Mouse (Mus musculus) G1E (cell line): ENCODE data around the gene Tmed4. TPM values are rescaled to one million over a fixed set of nuclear protein-coding genes. Genes with fewer than 3 reads are reported as not detected.

ENCODE experiments used
- ATAC-seq: 2 replicates; pipeline ENCODE4 v1.8.0; 2016; ENCODE audit warnings: mild to moderate bottlenecking; ENCODE audit not compliant: insufficient number of reproducible peaks, poor library complexity, low FRiP score, severe bottlenecking; ENCODE audit errors: extremely low read depth
- DNase-seq: peaks from one replicate; pipeline ENCODE4 v3.0.0; 2012; ENCODE audit warnings: low spot score
- H3K27me3 ChIP-seq: 2 replicates; pipeline ENCODE4 v1.6.1; 2012; ENCODE audit warnings: mild to moderate bottlenecking, low read length, inconsistent platforms; ENCODE audit not compliant: insufficient read depth
- H3K36me3 ChIP-seq: replicated peaks from 2 replicates; pipeline ENCODE3; 2012; ENCODE audit warnings: mild to moderate bottlenecking, inconsistent platforms
- H3K4me1 ChIP-seq: 2 replicates; pipeline ENCODE4 v1.6.1; 2012; ENCODE audit warnings: low read depth, low read length, inconsistent platforms, mixed read lengths; ENCODE audit not compliant: insufficient read depth
- H3K4me3 ChIP-seq: 2 replicates; pipeline ENCODE4 v1.5.1; 2012; ENCODE audit warnings: low read depth, mild to moderate bottlenecking, inconsistent platforms, low read length, moderate library complexity, mixed read lengths
- H3K9me3 ChIP-seq: replicated peaks from 2 replicates; pipeline ENCODE4 v1.6.1; 2012; ENCODE audit warnings: inconsistent platforms
- CTCF ChIP-seq: IDR thresholded peaks from 2 replicates; pipeline ENCODE4 v1.5.1; 2012; ENCODE audit warnings: low read depth, low read length, inconsistent platforms, mixed read lengths
- GATA1 ChIP-seq: IDR thresholded peaks from 2 replicates; pipeline ENCODE4 v1.6.1; 2012; ENCODE audit warnings: borderline replicate concordance, low read length, inconsistent platforms, mixed read lengths
- GATA2 ChIP-seq: IDR thresholded peaks from 2 replicates; pipeline ENCODE4 v1.6.1; 2012; ENCODE audit warnings: low read depth, low read length, inconsistent platforms, borderline replicate concordance
- POLR2AphosphoS5 ChIP-seq: IDR thresholded peaks from 2 replicates; pipeline ENCODE4 v1.6.1; 2012; ENCODE audit warnings: low read depth, low read length, inconsistent platforms; ENCODE audit not compliant: insufficient replicate concordance
- TAL1 ChIP-seq: conservative IDR thresholded peaks from 2 replicates; pipeline ENCODE4 v1.6.1; 2012; ENCODE audit warnings: low read depth, low read length, inconsistent platforms, mixed read lengths
- polyA plus RNA-seq: library from polyadenylated mRNA; stranded (reverse); fragments of >175 nt; gene quantifications from 2 replicates; pipeline ENCODE4 v1.2.3, GENCODE M21; 2012
- total RNA-seq, 2 experiments: library from RNA; stranded (forward) in 1 of 2; stranded (reverse) in 1 of 2; fragments of 200-1000 nt in 1 of 2; fragments of >200 nt in 1 of 2; fragmentation: Nextera tagmentation in 1 of 2; gene quantifications; 2 replicates each; pipeline ENCODE4 v1.2.3; 2014 to 2017

The Tmed4 gene
- total and polyA plus RNA-seq, 3 experiments, result 36.1 to 45.1 (median 38.1) TPM

- no peak for ATAC-seq
- Histone ChIP-seq H3K27me3 (peaks cover 12% of the 10 kb centered on the region), H3K4me1 (peaks cover 7% of the 10 kb centered on the region), H3K4me3 (no peak overlapping the region), H3K36me3 (no peaks in the 10 kb centered on the region), H3K9me3 (0 out of 2 replicates have a peak, but pooled peaks cover 2% of the 10 kb centered on the region)
- TF ChIP-seq CTCF (no peak), GATA2 (no peak), POLR2AphosphoS5 (no peak), GATA1 (no peak), TAL1 (no peak)
- DNase-seq, result no peak
Measured at GRCm38 (mm10) chr11:6282940-6283339, 8.3 kb upstream of the Tmed4 start.

- no peak for DNase-seq
- Histone ChIP-seq H3K4me3 (no peak overlapping the region), H3K36me3 (peaks cover 22% of the 10 kb centered on the region), H3K27me3 (no peaks in the 10 kb centered on the region), H3K9me3 (0 out of 2 replicates have a peak, but pooled peaks cover 2% of the 10 kb centered on the region), H3K4me1 (peaks cover 18% of the 10 kb centered on the region)
- TF ChIP-seq GATA1 (no peak), CTCF (no peak), POLR2AphosphoS5 (no peak), TAL1 (no peak), GATA2 (no peak)
- no peak for ATAC-seq
Measured at GRCm38 (mm10) chr11:6276466-6276865, 1.8 kb upstream of the Tmed4 start.

GRCm38 (mm10) chr11:6275094-6275484, 419 bp upstream of the Tmed4 start:
- H3K9me3 ChIP-seq, result no peaks in the 10 kb centered on the region
- no peak; the same call in 1 of the 2 replicates for TF ChIP-seq CTCF
- no peak for TF ChIP-seq GATA1
- H3K4me3 ChIP-seq, result peak overlapping the region; percentile 97; the same call in 1 of the 2 replicates
- H3K4me1 ChIP-seq, result peaks cover 18% of the 10 kb centered on the region
- DNase-seq (no peak), ATAC-seq (no peak)
- peaks cover 34% of the 10 kb centered on the region for H3K36me3 ChIP-seq
- no peaks in the 10 kb centered on the region for H3K27me3 ChIP-seq

GRCm38 (mm10) chr11:6273607-6274006, 1.1 kb downstream of the Tmed4 start:
- no peaks in the 10 kb centered on the region for H3K9me3 ChIP-seq
- H3K27me3 ChIP-seq, result no peaks in the 10 kb centered on the region
- peak overlapping the region; percentile 97 for H3K4me3 ChIP-seq
- DNase-seq, result no peak
- TF ChIP-seq TAL1 (no peak), CTCF (no peak)
- peaks cover 27% of the 10 kb centered on the region for H3K4me1 ChIP-seq
- no peak for ATAC-seq
- peaks cover 45% of the 10 kb centered on the region for H3K36me3 ChIP-seq

GRCm38 (mm10) chr11:6267320-6268254, 7.1 kb downstream of the Tmed4 start, which contains the start of gene Ddx56:
Gene Ddx56, minus strand, starts transcription at chr11:6267772.
- Histone ChIP-seq H3K4me3 (peak within 1 kb of the TSS; percentile 99), H3K9me3 (no peaks in the 10 kb centered on the region), H3K4me1 (peaks cover 51% of the 10 kb centered on the region), H3K36me3 (peaks cover 77% of the 10 kb centered on the region), H3K27me3 (no peaks in the 10 kb centered on the region)
- DNase-seq (peak; percentile 82), ATAC-seq (peak; percentile 91)
- TF ChIP-seq TAL1, result peak; percentile 30; the same call in 1 of the 2 replicates
- no peak for TF ChIP-seq CTCF

- Histone ChIP-seq H3K36me3 (peaks cover 77% of the 10 kb centered on the region), H3K4me1 (peaks cover 59% of the 10 kb centered on the region), H3K9me3 (no peaks in the 10 kb centered on the region), H3K27me3 (no peaks in the 10 kb centered on the region), H3K4me3 (peak overlapping the region; percentile 99)
- ATAC-seq (no peak), DNase-seq (no peak)
- no peak for TF ChIP-seq TAL1
- no peak for TF ChIP-seq CTCF
- no peak for TF ChIP-seq GATA1
- TF ChIP-seq POLR2AphosphoS5, result no peak
- no peak for TF ChIP-seq GATA2
Measured at GRCm38 (mm10) chr11:6266621-6267020, 8.0 kb downstream of the Tmed4 start.
